Mouse (Mus musculus): ENCODE data around the gene Shox2.

Gene Shox2

DNA sequence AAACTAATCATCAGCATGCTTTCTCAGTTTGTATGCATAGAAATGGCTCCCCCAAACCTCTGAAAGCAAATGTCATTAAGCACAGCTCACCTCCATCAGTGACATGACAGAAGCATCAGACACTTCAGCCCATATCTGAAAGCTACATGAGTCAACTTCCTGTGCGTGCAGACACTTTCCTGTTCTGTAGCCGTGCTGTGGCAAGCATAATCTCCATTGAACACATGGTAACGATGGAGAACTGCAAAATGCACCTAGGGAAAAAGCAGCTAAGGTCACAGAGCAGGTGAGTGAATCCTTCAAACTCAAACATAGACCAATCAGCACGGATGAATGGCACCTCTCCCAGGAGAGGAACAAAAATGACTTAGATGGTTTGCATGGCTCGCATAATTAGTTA is 21.6 kb downstream of the Shox2 start:
- no peak for DNase-seq (ENCODE audit: low spot score)

- DNase-seq (ENCODE audit: low spot score): no peak
These were observed 26.4 kb downstream of the Shox2 start for GRCm38 (mm10) chr3:66955126-66955525.

- no peak for DNase-seq (ENCODE audit: low spot score)
These were observed 41.9 kb downstream of the Shox2 start for GRCm38 (mm10) chr3:66939675-66940074.

GRCm38 (mm10) chr3:66922436-66922835 is 59.1 kb downstream of the Shox2 start:
- DNase-seq (ENCODE audit: low spot score): no peak
